Comparison of ENCODE assay signal across 25 mouse cellular contexts in the genomic region with DNA sequence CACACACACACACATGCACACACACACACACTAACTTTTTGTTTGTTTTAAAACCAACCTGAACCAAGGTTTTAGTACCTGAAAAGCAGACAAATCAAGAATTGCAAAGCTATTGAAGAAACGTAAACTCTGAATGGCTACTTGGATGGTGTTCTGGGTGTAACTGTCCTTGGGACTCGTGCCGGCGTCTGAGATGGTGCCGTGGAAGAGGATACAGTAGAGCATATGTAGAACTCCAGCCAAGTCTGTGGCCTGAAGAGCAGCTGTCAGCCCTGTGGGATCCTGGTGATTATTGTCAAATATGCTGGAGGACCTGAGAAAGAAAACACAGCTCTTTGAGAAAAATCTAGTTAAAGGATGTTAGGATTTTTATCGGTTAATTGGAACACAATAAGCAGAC. TPM values are rescaled to one million over a fixed set of nuclear protein-coding genes. Genes with fewer than 3 reads are reported as not detected.
"Had no signal": no experiment of that assay in that cellular context is flagged by ENCODE, and none has a peak within 500 bp of the region (broad histone marks: within the 10 kb centered on the region; RNA-seq: fewer than 3 reads in every experiment).

No protein-coding gene starts in this region.

- ATAC-seq: liver, embryonic 12.5 days; midbrain, embryonic 13.5 days; midbrain, embryonic 16.5 days had no signal

- H3K27me3 ChIP-seq: limb, embryonic 13.5 days; liver, embryonic 12.5 days; liver, embryonic 15.5 days; lung, embryonic 15.5 days; megakaryocyte, embryonic 14.5 days; midbrain, embryonic 13.5 days; neural tube, embryonic 13.5 days; stomach, embryonic 15.5 days had no signal

- H3K36me3 ChIP-seq: limb, embryonic 10.5 days; liver, embryonic 12.5 days; liver, embryonic 15.5 days; lung, embryonic 15.5 days; midbrain, embryonic 10.5 days; stomach, embryonic 15.5 days had no signal

- H3K4me1 ChIP-seq: limb, embryonic 13.5 days; liver, embryonic 15.5 days; lung, embryonic 15.5 days; megakaryocyte, embryonic 14.5 days; midbrain, embryonic 13.5 days; neural tube, embryonic 13.5 days; stomach, embryonic 15.5 days had no signal

- DNase-seq: kidney, adult 9 months; kidney, postnatal 36 days; layer of hippocampus, postnatal 36 days; liver; lung, adult 18-20 months; lung, postnatal 10 days; lung, postnatal 36 days; retina, postnatal 1 day; right cerebral cortex, postnatal 25 days; spleen, adult 18-20 months; thymus, postnatal 25 days had no signal

- H3K4me2 ChIP-seq: limb, embryonic 13.5 days; liver, embryonic 12.5 days; liver, embryonic 15.5 days; lung, embryonic 15.5 days; midbrain, embryonic 13.5 days; neural tube, embryonic 13.5 days; stomach, embryonic 15.5 days had no signal

- H3K9me3 ChIP-seq: limb, embryonic 10.5 days; limb, embryonic 13.5 days; liver, embryonic 12.5 days; liver, embryonic 15.5 days; lung, embryonic 15.5 days; megakaryocyte, embryonic 14.5 days; midbrain, embryonic 10.5 days; midbrain, embryonic 13.5 days; neural tube, embryonic 13.5 days; stomach, embryonic 15.5 days had no signal

- H3K27ac ChIP-seq: kidney, postnatal 0 days; left cerebral cortex, adult 2 months; limb, embryonic 10.5 days; limb, embryonic 13.5 days; liver, embryonic 12.5 days; liver, embryonic 15.5 days; lung, embryonic 15.5 days; midbrain, embryonic 10.5 days; midbrain, embryonic 13.5 days; neural tube, embryonic 13.5 days; stomach, embryonic 15.5 days had no signal

- H3K4me3 ChIP-seq: left cerebral cortex, adult 2 months; limb, embryonic 10.5 days; limb, embryonic 13.5 days; liver, embryonic 12.5 days; liver, embryonic 15.5 days; lung, embryonic 15.5 days; megakaryocyte, embryonic 14.5 days; midbrain, embryonic 10.5 days; midbrain, embryonic 13.5 days; myocyte; neural tube, embryonic 13.5 days; stomach, embryonic 15.5 days had no signal

- H3K9ac ChIP-seq: limb, embryonic 13.5 days; liver, embryonic 12.5 days; liver, embryonic 15.5 days; lung, embryonic 15.5 days; midbrain, embryonic 13.5 days; neural tube, embryonic 13.5 days; stomach, embryonic 15.5 days had no signal

RNA-seq across cellular contexts. Expression of a gene that starts 47.7 kb away (rescaled TPM):
- polyA plus RNA-seq: kidney, postnatal 0 days had no signal
